Mouse (Mus musculus): ENCODE results near the gene Ralbp1.

DNA sequence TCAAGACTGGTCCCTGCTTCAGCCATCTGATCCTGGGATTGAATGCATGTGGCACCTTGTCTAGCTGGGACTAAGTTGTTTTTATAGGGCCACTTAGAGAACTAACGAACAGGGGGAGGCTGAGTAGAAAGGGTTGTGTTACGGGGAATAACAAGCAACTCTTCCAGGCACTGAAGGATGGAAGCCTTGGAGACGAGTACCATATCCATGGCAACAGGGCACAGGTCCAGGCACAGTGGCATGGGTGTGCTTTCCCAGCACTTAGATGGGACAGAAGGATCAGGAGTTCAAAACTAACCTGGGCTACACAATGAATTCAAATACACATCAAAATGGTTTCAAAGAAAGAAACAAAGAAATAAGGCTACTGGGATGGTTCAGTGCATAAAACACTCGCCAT is 41.5 kb upstream of the Ralbp1 start:
- TF ChIP-seq CTCF (IDR thresholded peaks at IDR 0.05; ENCODE audit: borderline replicate concordance, insufficient read depth, low read length) (no peak), POLR2A (IDR thresholded peaks at IDR 0.05; ENCODE audit: low read depth, low read length) (no peak)
